In the genomic region with DNA sequence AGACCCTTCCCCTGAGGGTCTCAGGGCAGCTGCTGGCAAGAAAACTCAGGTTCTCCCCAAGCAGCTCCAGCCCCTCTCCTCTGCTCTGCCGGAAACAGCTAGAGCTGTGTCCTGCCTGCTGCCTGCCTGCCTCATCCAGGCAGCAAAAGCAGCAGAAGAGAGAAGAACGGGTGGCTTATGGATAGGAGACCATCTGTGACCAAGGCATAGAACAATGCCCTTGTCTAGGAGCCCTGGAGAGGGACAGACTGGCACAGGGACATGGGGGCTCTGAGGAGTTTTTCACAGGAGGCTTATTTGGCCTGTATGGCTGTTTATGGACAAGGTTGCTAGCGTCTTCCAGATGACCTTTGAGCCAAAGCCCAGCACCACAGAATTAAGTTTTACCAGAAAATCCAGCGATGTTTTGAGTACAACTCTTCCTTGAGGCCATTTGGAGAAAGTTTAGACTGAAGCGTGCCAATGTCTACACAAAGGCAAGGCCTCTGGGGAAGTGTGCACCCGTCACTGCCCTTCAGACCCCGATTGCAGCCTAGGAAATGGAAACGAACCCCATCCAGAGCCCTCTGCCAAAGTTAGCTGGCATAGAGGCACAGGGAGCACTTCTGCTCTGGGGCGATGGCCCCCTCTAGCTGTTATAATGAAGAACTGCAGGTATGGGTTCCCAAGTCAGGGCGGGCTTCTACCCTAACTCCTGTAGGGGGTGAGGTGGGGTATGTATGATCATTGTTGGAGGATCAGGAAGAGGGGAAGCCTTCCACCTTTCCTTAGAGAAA, we compare ENCODE assay signal across 9 mouse cellular contexts. TPM values are rescaled to one million over a fixed set of nuclear protein-coding genes. Genes with fewer than 3 reads are reported as not detected.
DNase-seq lines count a peak whose midpoint lies in the region; ATAC-seq and TF ChIP-seq lines count a peak whose summit lies in the region.
"Had no signal": no experiment of that assay in that cellular context is flagged by ENCODE, and none has a peak within 500 bp of the region (broad histone marks: within the 10 kb centered on the region; RNA-seq: fewer than 3 reads in every experiment).

No protein-coding gene starts in this region.

- TF ChIP-seq POLR2A in small intestine, adult 2 months (IDR thresholded peaks at IDR 0.05; ENCODE audit: low read depth, low read length): no peak

- H3K9ac ChIP-seq in intestine, embryonic 14.5 days (ENCODE audit: low read length): no peak overlapping the region
- no peak overlapping the region for H3K9ac ChIP-seq in intestine, embryonic 16.5 days (ENCODE audit: low read depth, low read length)
- H3K9ac ChIP-seq in embryonic facial prominence, embryonic 15.5 days: no peak overlapping the region
- H3K9ac ChIP-seq in heart, postnatal 0 days (replicated peaks; ENCODE audit: low read depth, low read length): no peak overlapping the region

- no peaks in the 10 kb centered on the region for H3K27me3 ChIP-seq in intestine, embryonic 14.5 days (replicated peaks; ENCODE audit: control insufficient read depth, insufficient read depth, low read length)
- no peaks in the 10 kb centered on the region for H3K27me3 ChIP-seq in intestine, embryonic 16.5 days (replicated peaks; ENCODE audit: control insufficient read depth, insufficient read depth, low read length)
- H3K27me3 ChIP-seq in embryonic facial prominence, embryonic 15.5 days: no peaks in the 10 kb centered on the region
- H3K27me3 ChIP-seq in heart, postnatal 0 days (ENCODE audit: control insufficient read depth, insufficient read depth, low read length): no peaks in the 10 kb centered on the region
- no peaks in the 10 kb centered on the region for H3K27me3 ChIP-seq in small intestine, adult 2 months (ENCODE audit: control insufficient read depth, insufficient read depth, low read length)

- peak; percentile 86 for TF ChIP-seq CTCF in heart, postnatal 0 days (IDR thresholded peaks at IDR 0.05; ENCODE audit: low read depth)
- peak; percentile 99 for TF ChIP-seq CTCF in layer of hippocampus, adult 2 months (conservative IDR thresholded peaks at IDR 0.05)
- peak; percentile 77; the same call in 1 of the 2 replicates for TF ChIP-seq CTCF in small intestine, adult 2 months (IDR thresholded peaks at IDR 0.05; ENCODE audit: extremely low read depth, insufficient read length, insufficient replicate concordance, low read depth, low read length)

- H3K36me3 ChIP-seq in intestine, embryonic 14.5 days (ENCODE audit: control insufficient read depth, insufficient read depth, low read length): peaks cover 22% of the 10 kb centered on the region
- no peaks in the 10 kb centered on the region for H3K36me3 ChIP-seq in intestine, embryonic 16.5 days (ENCODE audit: control insufficient read depth, insufficient read depth, low read length)
- H3K36me3 ChIP-seq in embryonic facial prominence, embryonic 15.5 days: peaks cover 39% of the 10 kb centered on the region
- H3K36me3 ChIP-seq in heart, postnatal 0 days (replicated peaks; ENCODE audit: control insufficient read depth, insufficient read depth, low read length): 0 out of 2 replicates have a peak, but pooled peaks cover 6% of the 10 kb centered on the region
- H3K36me3 ChIP-seq in small intestine, adult 2 months (ENCODE audit: control insufficient read depth, insufficient read depth, low read length): no peaks in the 10 kb centered on the region

- H3K27ac ChIP-seq in intestine, embryonic 14.5 days (ENCODE audit: low read depth): no peak overlapping the region
- H3K27ac ChIP-seq in intestine, embryonic 16.5 days (ENCODE audit: low read length): no peak overlapping the region
- peak overlapping the region; percentile 39; the same call in 1 of the 2 replicates for H3K27ac ChIP-seq in embryonic facial prominence, embryonic 15.5 days (replicated peaks)
- H3K27ac ChIP-seq in heart, postnatal 0 days (ENCODE audit: low read depth): 0 out of 2 replicates have a peak overlapping the region, but pooled peaks have one; percentile 4
- H3K27ac ChIP-seq in layer of hippocampus, adult 2 months: peak overlapping the region; percentile 64
- H3K27ac ChIP-seq in small intestine, adult 2 months (ENCODE audit: insufficient read depth, low read depth, low read length): no peak overlapping the region
- H3K27ac ChIP-seq: macrophage had no signal

- 50% methylated on average over 10 of the region's 10 CpGs for WGBS in intestine, embryonic 14.5 days
- 43% methylated on average over 10 of the region's 10 CpGs for WGBS in intestine, embryonic 16.5 days
- WGBS in embryonic facial prominence, embryonic 15.5 days: 30% methylated on average over 10 of the region's 10 CpGs
- 35% methylated on average over 10 of the region's 10 CpGs for WGBS in heart, postnatal 0 days
- 41% methylated on average over 10 of the region's 10 CpGs for WGBS in small intestine, adult 2 months

- H3K9me3 ChIP-seq in intestine, embryonic 14.5 days (ENCODE audit: control insufficient read depth, low read length): no peaks in the 10 kb centered on the region
- no peaks in the 10 kb centered on the region for H3K9me3 ChIP-seq in intestine, embryonic 16.5 days (ENCODE audit: control insufficient read depth, low read length)
- no peaks in the 10 kb centered on the region for H3K9me3 ChIP-seq in embryonic facial prominence, embryonic 15.5 days (replicated peaks)
- no peaks in the 10 kb centered on the region for H3K9me3 ChIP-seq in heart, postnatal 0 days (replicated peaks; ENCODE audit: control insufficient read depth, low read length)

- no peak overlapping the region for H3K4me2 ChIP-seq in intestine, embryonic 14.5 days (ENCODE audit: low read length)
- no peak overlapping the region for H3K4me2 ChIP-seq in intestine, embryonic 16.5 days (ENCODE audit: low read depth, low read length)
- no peak overlapping the region for H3K4me2 ChIP-seq in embryonic facial prominence, embryonic 15.5 days (replicated peaks)
- no peak overlapping the region for H3K4me2 ChIP-seq in heart, postnatal 0 days (ENCODE audit: low read depth, low read length)

- ATAC-seq in intestine, embryonic 14.5 days (replicated peaks; ENCODE audit: low FRiP score, low TSS enrichment, low read depth): no peak
- no peak for ATAC-seq in intestine, embryonic 16.5 days
- no peak for ATAC-seq in embryonic facial prominence, embryonic 15.5 days (ENCODE audit: insufficient number of reproducible peaks, low FRiP score, low TSS enrichment, low read depth)
- peak; percentile 43; the same call in 1 of the 2 replicates for ATAC-seq in heart, postnatal 0 days (ENCODE audit: insufficient read depth, low read depth)

- H3K4me1 ChIP-seq in intestine, embryonic 14.5 days (replicated peaks; ENCODE audit: control insufficient read depth, insufficient read depth, low read length): peaks cover 32% of the 10 kb centered on the region
- H3K4me1 ChIP-seq in intestine, embryonic 16.5 days (ENCODE audit: control insufficient read depth, insufficient read depth, low read length): peaks cover 33% of the 10 kb centered on the region
- H3K4me1 ChIP-seq in embryonic facial prominence, embryonic 15.5 days: peaks cover 54% of the 10 kb centered on the region
- H3K4me1 ChIP-seq in heart, postnatal 0 days (ENCODE audit: control insufficient read depth, insufficient read depth): peaks cover 46% of the 10 kb centered on the region
- H3K4me1 ChIP-seq in small intestine, adult 2 months (ENCODE audit: control insufficient read depth, insufficient read depth, insufficient read length, low read length): peaks cover 30% of the 10 kb centered on the region

- peak; percentile 62 for DNase-seq in intestine, embryonic 14.5 days (ENCODE audit: low spot score)
- DNase-seq in adrenal gland, postnatal 14 days: peak; percentile 73
- peak; percentile 66 for DNase-seq in heart, postnatal 0 days (ENCODE audit: low spot score)
- peak; percentile 71 to 72 for DNase-seq in layer of hippocampus, adult 2 months (ENCODE audit: low spot score in 2 of 2)
- peak; percentile 64 for DNase-seq in lung, postnatal 25 days (ENCODE audit: low spot score)

- H3K4me3 ChIP-seq in intestine, embryonic 14.5 days (ENCODE audit: low read depth, low read length): no peak overlapping the region
- no peak overlapping the region for H3K4me3 ChIP-seq in intestine, embryonic 16.5 days (ENCODE audit: low read length)
- H3K4me3 ChIP-seq in embryonic facial prominence, embryonic 15.5 days (replicated peaks): no peak overlapping the region
- H3K4me3 ChIP-seq in heart, postnatal 0 days (ENCODE audit: low read depth, low read length): no peak overlapping the region
- H3K4me3 ChIP-seq in layer of hippocampus, adult 2 months: no peak overlapping the region
- H3K4me3 ChIP-seq in small intestine, adult 2 months (ENCODE audit: low read depth, low read length): no peak overlapping the region

- TF ChIP-seq EP300 in heart, postnatal 0 days (IDR thresholded peaks at IDR 0.05; ENCODE audit: low read depth): 0 out of 2 replicates have a peak, but pooled peaks have one; percentile 31

RNA-seq across cellular contexts. Expression of gene Trim8, which starts 49.3 kb away (rescaled TPM):
- polyA plus RNA-seq in intestine, embryonic 14.5 days (2014; fragmentation: Nextera tagmentation; extraction: Ambion mirVana): 20.1 and 21.1 TPM in 2 replicates
- 10.1 and 13.7 TPM in 2 replicates for polyA plus RNA-seq in intestine, embryonic 16.5 days (2015; fragmentation: Nextera tagmentation; extraction: Ambion mirVana)
- 39.3 and 44.9 TPM in 2 replicates for total RNA-seq in adrenal gland, postnatal 14 days (2021)
- 20.7 and 21.7 TPM in 2 replicates for polyA plus RNA-seq in embryonic facial prominence, embryonic 15.5 days (2015; fragmentation: Nextera tagmentation; extraction: Ambion mirVana)
- total RNA-seq in heart, postnatal 0 days (2014; rRNA removed; ENCODE audit: low replicate concordance): 35.9 and 48.3 TPM in 2 replicates
- 14.3 and 14.6 TPM in 2 replicates for polyA plus RNA-seq in heart, postnatal 0 days (2015; fragmentation: Nextera tagmentation; extraction: Ambion mirVana)
- 100 to 1,000 TPM in 1 of 2 experiments, 10 to 100 TPM in 1; 99.9 to 108 TPM for total RNA-seq in layer of hippocampus, adult 2 months (2021)
- polyA plus RNA-seq in small intestine, adult 2 months (2012; rRNA removed): 42.3 and 54.8 TPM in 2 replicates

RNA-seq across cellular contexts. Expression of gene Sufu, which starts 55.5 kb away (rescaled TPM):
- polyA plus RNA-seq in intestine, embryonic 14.5 days (2014; fragmentation: Nextera tagmentation; extraction: Ambion mirVana): 30.3 and 32.3 TPM in 2 replicates
- polyA plus RNA-seq in intestine, embryonic 16.5 days (2015; fragmentation: Nextera tagmentation; extraction: Ambion mirVana): 20.5 and 20.7 TPM in 2 replicates
- total RNA-seq in adrenal gland, postnatal 14 days (2021): 19.0 and 23.6 TPM in 2 replicates
- polyA plus RNA-seq in embryonic facial prominence, embryonic 15.5 days (2015; fragmentation: Nextera tagmentation; extraction: Ambion mirVana): 36.0 and 38.4 TPM in 2 replicates
- total RNA-seq in heart, postnatal 0 days (2014; rRNA removed; ENCODE audit: low replicate concordance): 10.4 and 11.0 TPM in 2 replicates
- 9.2 and 9.5 TPM in 2 replicates for polyA plus RNA-seq in heart, postnatal 0 days (2015; fragmentation: Nextera tagmentation; extraction: Ambion mirVana)
- 10 to 100 TPM; 20.3 to 23.2 TPM for total RNA-seq in layer of hippocampus, adult 2 months (2021)
- 5.8 and 9.4 TPM in 2 replicates for polyA plus RNA-seq in small intestine, adult 2 months (2012; rRNA removed)

RNA-seq across cellular contexts. Expression of gene Actr1a, which starts 56.7 kb away (rescaled TPM):
- polyA plus RNA-seq in intestine, embryonic 14.5 days (2014; fragmentation: Nextera tagmentation; extraction: Ambion mirVana): 127 and 142 TPM in 2 replicates
- 116 and 119 TPM in 2 replicates for polyA plus RNA-seq in intestine, embryonic 16.5 days (2015; fragmentation: Nextera tagmentation; extraction: Ambion mirVana)
- total RNA-seq in adrenal gland, postnatal 14 days (2021): 93.2 and 103 TPM in 2 replicates
- 149 and 153 TPM in 2 replicates for polyA plus RNA-seq in embryonic facial prominence, embryonic 15.5 days (2015; fragmentation: Nextera tagmentation; extraction: Ambion mirVana)
- 153 and 173 TPM in 2 replicates for total RNA-seq in heart, postnatal 0 days (2014; rRNA removed; ENCODE audit: low replicate concordance)
- polyA plus RNA-seq in heart, postnatal 0 days (2015; fragmentation: Nextera tagmentation; extraction: Ambion mirVana): 115 and 118 TPM in 2 replicates
- total RNA-seq in layer of hippocampus, adult 2 months (2021): 100 to 1,000 TPM; 179 to 184 TPM
- polyA plus RNA-seq in small intestine, adult 2 months (2012; rRNA removed): 37.7 and 78.0 TPM in 2 replicates

Comparison
In these comparisons a context has a peak if more than half of its experiments do, and no peak if none do; other contexts are left out.
1. H3K27ac ChIP-seq: peak in embryonic facial prominence, embryonic 15.5 days (single experiment), heart, postnatal 0 days (single experiment) and layer of hippocampus, adult 2 months (single experiment); none in intestine, embryonic 14.5 days (single experiment), intestine, embryonic 16.5 days (single experiment) and small intestine, adult 2 months (single experiment).
2. Peak in every context shown above with its lines, with median percentiles within 50 percentile points of each other: DNase-seq and CTCF ChIP-seq.